Mouse (Mus musculus) neural tube, embryonic 15.5 days (tissue): ENCODE data around the gene Clk1. TPM values are rescaled to one million over a fixed set of nuclear protein-coding genes. Genes with fewer than 3 reads are reported as not detected.
"Not testable (repeated sequence)": the region's sequence is repeated elsewhere in the genome, so short reads cannot be mapped to it uniquely, and the experiment has no call there.

ENCODE experiments used
- ATAC-seq: fragments of 200-750 bp; cut with Nextera tagmentation; 2 replicates; pipeline ENCODE4 v1.8.0; 2017; ENCODE audit warnings: mild to moderate bottlenecking, moderate TSS enrichment, moderate library complexity; ENCODE audit not compliant: low FRiP score
- H3K27ac ChIP-seq: fragments of 300-500 bp; sonication (generic); replicated peaks from 2 replicates; pipeline ENCODE4 v1.5.1; 2015; ENCODE audit warnings: mild to moderate bottlenecking, inconsistent platforms
- H3K27me3 ChIP-seq: fragments of 300-500 bp; sonication (generic); replicated peaks from 2 replicates; pipeline ENCODE4 v1.6.1; 2015; ENCODE audit warnings: inconsistent platforms
- H3K36me3 ChIP-seq: fragments of 300-500 bp; sonication (generic); 2 replicates; pipeline ENCODE4 v1.6.1; 2015; ENCODE audit warnings: inconsistent platforms
- H3K4me1 ChIP-seq: fragments of 300-500 bp; sonication (generic); 2 replicates; pipeline ENCODE4 v1.6.1; 2015; ENCODE audit warnings: inconsistent platforms
- H3K4me2 ChIP-seq: fragments of 300-500 bp; sonication (generic); 2 replicates; pipeline ENCODE4 v1.6.1; 2015; ENCODE audit warnings: inconsistent platforms, mild to moderate bottlenecking, moderate library complexity
- H3K4me3 ChIP-seq: fragments of 300-500 bp; sonication (generic); replicated peaks from 2 replicates; pipeline ENCODE4 v1.5.1; 2015; ENCODE audit warnings: mild to moderate bottlenecking, inconsistent platforms
- H3K9ac ChIP-seq: fragments of 300-500 bp; sonication (generic); replicated peaks from 2 replicates; pipeline ENCODE4 v1.6.1; 2015; ENCODE audit warnings: mild to moderate bottlenecking, inconsistent platforms
- H3K9me3 ChIP-seq: fragments of 300-500 bp; sonication (generic); replicated peaks from 2 replicates; pipeline ENCODE4 v1.6.1; 2016; ENCODE audit warnings: inconsistent platforms
- WGBS: fragments of 180-500 bp; shearing (Covaris S2); methylation state at CpG from one replicate; pipeline ENCODE4 v1.1.7; 2015; ENCODE audit warnings: mixed read lengths; 5-methylcytosine and 5-hydroxymethylcytosine counted together
- polyA plus RNA-seq: library from polyadenylated mRNA; unstranded; fragments of >200 nt; fragmentation: Nextera tagmentation; extraction: Ambion mirVana; gene quantifications from 2 replicates; pipeline ENCODE4 v1.2.1, GENCODE M21; 2015

The Clk1 gene
- polyA plus RNA-seq, 1 experiment from 2014 or later: 157 TPM

GRCm38 (mm10) chr1:58375574-58376147 lies 48.2 kb downstream of the Clk1 start:
- no peak for ATAC-seq
- H3K27me3 ChIP-seq: no peaks in the 10 kb centered on the region
- no peak overlapping the region for H3K27ac ChIP-seq
- no peaks in the 10 kb centered on the region for H3K4me1 ChIP-seq
- WGBS: 76% methylated on average over 3 of the region's 3 CpGs
- H3K4me2 ChIP-seq: no peak overlapping the region
- H3K9me3 ChIP-seq: no peaks in the 10 kb centered on the region
- H3K4me3 ChIP-seq: no peak overlapping the region
- no peak overlapping the region for H3K9ac ChIP-seq
- H3K36me3 ChIP-seq: no peaks in the 10 kb centered on the region

DNA sequence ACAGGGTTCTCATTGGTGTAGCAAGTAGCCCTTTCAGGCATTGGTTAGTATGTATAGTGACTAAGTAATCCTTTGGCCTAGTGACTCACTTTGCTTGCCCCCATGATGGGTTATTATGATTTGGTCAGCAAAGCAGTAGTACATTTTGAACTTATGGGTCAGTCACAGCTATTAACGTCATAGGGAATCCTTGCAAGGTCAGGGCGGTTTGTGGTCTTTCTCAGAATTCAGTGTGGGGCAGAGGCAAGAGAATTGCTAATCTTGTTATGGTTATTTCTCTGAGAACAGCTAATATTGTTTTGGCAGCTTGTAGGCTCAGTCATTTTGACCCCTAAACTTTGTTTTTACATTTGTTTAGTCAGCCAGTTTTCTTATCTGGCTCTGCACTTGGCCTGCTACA lies 49.6 kb downstream of the Clk1 start:
- not testable (repeated sequence) for H3K4me2 ChIP-seq, H3K9me3 ChIP-seq, H3K27me3 ChIP-seq, H3K4me3 ChIP-seq, ATAC-seq, H3K36me3 ChIP-seq, H3K9ac ChIP-seq, H3K4me1 ChIP-seq, H3K27ac ChIP-seq
- 86% methylated on average over 2 of the region's 2 CpGs for WGBS

- Histone ChIP-seq H3K4me1 (no peaks in the 10 kb centered on the region), H3K27me3 (no peaks in the 10 kb centered on the region), H3K9ac (no peak overlapping the region), H3K4me3 (no peak overlapping the region), H3K27ac (no peak overlapping the region), H3K4me2 (no peak overlapping the region), H3K9me3 (no peaks in the 10 kb centered on the region), H3K36me3 (no peaks in the 10 kb centered on the region)
- 84% methylated on average over 2 of the region's 2 CpGs for whole genome bisulfite sequencing
- ATAC-seq: no peak
Observed at GRCm38 (mm10) chr1:58369716-58370115, 54.1 kb downstream of the Clk1 start.

DNA sequence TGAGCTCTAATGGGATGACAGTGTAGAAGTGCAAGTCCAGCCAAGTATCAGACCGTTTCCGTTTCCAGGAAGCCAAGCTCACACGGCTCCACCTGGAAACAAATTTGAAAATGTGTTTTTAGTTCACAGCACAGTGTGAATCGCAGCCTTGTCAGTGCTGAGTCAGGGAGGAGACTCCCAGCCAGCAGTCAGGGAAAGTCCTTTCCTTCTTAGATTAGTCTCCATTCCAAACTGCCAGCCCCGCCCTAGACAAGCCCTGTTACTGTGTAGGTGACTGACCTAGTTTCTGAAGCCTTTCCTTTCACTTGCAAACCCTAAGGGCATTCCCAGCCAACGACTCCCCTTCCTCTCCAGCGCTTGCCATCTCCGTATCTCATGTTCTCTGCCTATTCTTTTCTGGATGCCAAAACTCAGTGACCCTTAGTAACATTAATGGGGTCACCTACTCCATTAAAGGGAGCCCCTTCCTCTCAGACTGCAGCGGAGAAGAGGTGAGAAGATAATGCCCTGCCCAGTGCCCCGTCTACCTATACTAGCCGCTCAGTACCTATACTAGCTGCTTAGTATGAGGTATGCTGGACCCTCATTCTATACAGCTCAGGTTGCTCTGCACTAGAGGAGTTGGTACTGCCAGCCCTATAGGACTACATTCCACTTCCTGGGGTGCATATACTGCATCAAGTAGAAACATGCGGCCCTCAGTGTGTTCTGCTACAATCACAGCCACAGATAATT lies 57.0 kb downstream of the Clk1 start:
- no peak overlapping the region for H3K4me2 ChIP-seq
- no peaks in the 10 kb centered on the region for H3K27me3 ChIP-seq
- H3K4me1 ChIP-seq: no peaks in the 10 kb centered on the region
- 83% methylated on average over 12 of the region's 12 CpGs for WGBS
- no peak overlapping the region for H3K4me3 ChIP-seq
- no peaks in the 10 kb centered on the region for H3K36me3 ChIP-seq
- no peak overlapping the region for H3K9ac ChIP-seq
- no peaks in the 10 kb centered on the region for H3K9me3 ChIP-seq
- H3K27ac ChIP-seq: no peak overlapping the region
- ATAC-seq: no peak

GRCm38 (mm10) chr1:58365829-58366228 lies 58.0 kb downstream of the Clk1 start:
- Histone ChIP-seq H3K36me3 (no peaks in the 10 kb centered on the region), H3K27ac (no peak overlapping the region), H3K9me3 (no peaks in the 10 kb centered on the region), H3K4me1 (no peaks in the 10 kb centered on the region), H3K4me2 (no peak overlapping the region), H3K4me3 (no peak overlapping the region), H3K9ac (no peak overlapping the region), H3K27me3 (no peaks in the 10 kb centered on the region)
- no peak for ATAC-seq
- WGBS: 95% methylated on average over 3 of the region's 3 CpGs

GRCm38 (mm10) chr1:58364551-58364950 lies 59.3 kb downstream of the Clk1 start:
- H3K4me1 ChIP-seq: no peaks in the 10 kb centered on the region
- no peak overlapping the region for H3K27ac ChIP-seq
- no peak for ATAC-seq
- no peak overlapping the region for H3K4me2 ChIP-seq
- H3K36me3 ChIP-seq: no peaks in the 10 kb centered on the region
- H3K4me3 ChIP-seq: no peak overlapping the region
- 82% methylated on average over 12 of the region's 12 CpGs for WGBS
- H3K27me3 ChIP-seq: no peaks in the 10 kb centered on the region
- no peaks in the 10 kb centered on the region for H3K9me3 ChIP-seq
- H3K9ac ChIP-seq: no peak overlapping the region

GRCm38 (mm10) chr1:58362296-58362695 lies 61.6 kb downstream of the Clk1 start:
- Histone ChIP-seq H3K4me2 (no peak overlapping the region), H3K9ac (no peak overlapping the region), H3K36me3 (no peaks in the 10 kb centered on the region), H3K4me3 (no peak overlapping the region), H3K27me3 (no peaks in the 10 kb centered on the region), H3K9me3 (no peaks in the 10 kb centered on the region), H3K27ac (no peak overlapping the region), H3K4me1 (no peaks in the 10 kb centered on the region)
- ATAC-seq: no peak
- 72% methylated on average over 4 of the region's 4 CpGs for WGBS

Other genes starting within 250 kb of the Clk1 start
- gene Aox4, start 213.7 kb downstream of the Clk1 start, polyA plus RNA-seq: 0.42 and 0.68 TPM in 2 replicates
- 0.04 and 0.10 TPM in 2 replicates for gene Aox2, start 145.7 kb downstream of the Clk1 start, polyA plus RNA-seq
- gene Bzw1, start 31.2 kb downstream of the Clk1 start, polyA plus RNA-seq: 300 and 314 TPM in 2 replicates
- gene Nif3l1, start 21.1 kb upstream of the Clk1 start, polyA plus RNA-seq: 47.2 and 48.4 TPM in 2 replicates
- gene Ppil3, start 21.4 kb upstream of the Clk1 start, polyA plus RNA-seq: 53.5 and 54.6 TPM in 2 replicates
- 20.2 and 23.1 TPM in 2 replicates for gene Orc2, start 81.0 kb upstream of the Clk1 start, polyA plus RNA-seq
- 13.1 and 15.4 TPM in 2 replicates for gene Fam126b, start 162.3 kb upstream of the Clk1 start, polyA plus RNA-seq
- 206 and 217 TPM in 2 replicates for gene Ndufb3, start 162.3 kb upstream of the Clk1 start, polyA plus RNA-seq